Mouse (Mus musculus): ENCODE results near the gene 4930404H24Rik.
A peak's percentile ranks its signal among the peaks of the same experiment; 100 is the strongest.

4930404H24Rik gene

DNA sequence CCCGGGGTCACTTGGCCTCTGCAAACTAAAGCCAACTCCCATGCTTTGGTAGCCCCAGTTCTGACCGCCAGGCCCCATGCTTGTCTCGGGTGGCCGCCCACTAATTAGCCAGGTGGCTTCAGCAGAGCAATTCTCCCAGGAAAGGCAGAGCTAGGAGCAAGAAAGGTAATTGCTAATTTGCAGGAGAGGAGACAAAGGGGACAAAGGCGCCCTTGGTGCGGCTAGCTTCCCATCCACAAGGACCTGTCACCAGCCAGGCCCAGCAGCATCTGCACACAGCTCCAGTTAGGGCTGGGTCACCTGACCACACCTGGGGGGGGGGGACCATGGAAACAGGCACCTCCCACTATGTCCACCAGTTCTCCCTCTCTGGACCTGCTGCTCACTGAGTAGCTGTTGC lies 19.0 kb downstream of the 4930404H24Rik start:
- no peak for DNase-seq

GRCm38 (mm10) chr2:153512416-153513323 lies 20.1 kb downstream of the 4930404H24Rik start:
- no peak for DNase-seq

GRCm38 (mm10) chr2:153513983-153514382 lies 21.4 kb downstream of the 4930404H24Rik start:
- DNase-seq, result no peak

DNA sequence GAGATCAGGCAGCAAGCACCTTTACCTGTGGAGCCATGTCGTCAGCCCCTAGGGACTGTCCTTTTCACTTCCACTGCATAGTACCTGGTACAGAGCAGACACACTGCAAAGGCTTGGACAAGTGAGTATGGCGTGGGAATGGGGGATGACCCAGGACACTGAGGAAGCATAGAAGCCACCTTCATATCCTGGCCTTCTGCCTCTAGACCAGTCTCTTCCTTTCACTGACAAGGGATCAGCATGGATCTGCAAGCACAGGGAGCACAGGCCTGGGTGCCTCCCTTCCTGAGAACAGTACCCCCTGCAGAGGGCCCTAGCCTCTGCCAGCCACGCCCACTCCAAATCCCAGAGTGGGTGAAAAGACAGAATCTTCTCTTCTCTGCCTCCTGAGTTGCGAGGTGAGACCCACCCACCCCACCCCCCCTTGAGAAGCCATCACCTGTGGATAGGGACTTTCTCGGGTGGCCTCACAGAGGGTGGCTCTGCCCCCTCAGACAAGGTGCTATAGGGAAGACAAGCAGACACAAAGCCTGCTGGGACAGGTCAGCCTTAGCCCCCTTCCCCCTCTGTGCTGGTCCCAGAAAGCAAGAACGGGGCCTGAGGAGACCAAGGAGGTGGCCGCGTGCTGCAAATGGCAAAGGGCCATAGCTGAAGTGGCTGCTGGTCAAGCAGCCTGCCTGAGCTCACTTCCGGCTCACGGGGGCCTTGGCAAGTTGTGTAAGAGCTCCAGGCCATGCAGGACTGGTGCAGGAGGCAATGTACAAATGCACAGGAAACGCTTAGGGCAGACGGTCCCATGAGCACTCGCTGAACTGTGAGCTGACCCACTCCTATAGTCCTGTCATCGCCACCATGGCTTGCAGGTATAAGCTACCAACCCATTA lies 22.1 kb downstream of the 4930404H24Rik start:
- DNase-seq, result no peak

DNA sequence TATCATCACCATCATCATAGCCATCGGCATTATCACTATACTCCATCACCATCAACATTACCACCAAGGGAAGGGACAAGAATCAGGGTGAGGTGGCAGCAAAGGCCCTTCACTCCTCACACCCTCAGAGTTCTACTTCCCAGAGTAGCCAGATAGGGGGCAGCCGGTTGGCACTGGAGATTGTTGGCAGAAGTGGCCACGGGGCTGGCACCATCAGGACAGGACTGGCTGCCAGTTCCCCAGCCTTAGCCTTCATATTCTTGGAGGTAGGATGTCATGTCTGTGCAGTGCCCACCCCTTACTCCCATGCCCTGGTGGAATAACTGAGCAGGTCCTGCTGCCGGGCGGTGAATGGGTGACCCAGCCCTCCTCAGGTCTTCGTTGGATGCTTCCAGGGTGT lies 23.0 kb downstream of the 4930404H24Rik start:
- DNase-seq, result no peak

- DNase-seq, result no peak
Observed at GRCm38 (mm10) chr2:153516961-153517360, 24.4 kb downstream of the 4930404H24Rik start.

DNA sequence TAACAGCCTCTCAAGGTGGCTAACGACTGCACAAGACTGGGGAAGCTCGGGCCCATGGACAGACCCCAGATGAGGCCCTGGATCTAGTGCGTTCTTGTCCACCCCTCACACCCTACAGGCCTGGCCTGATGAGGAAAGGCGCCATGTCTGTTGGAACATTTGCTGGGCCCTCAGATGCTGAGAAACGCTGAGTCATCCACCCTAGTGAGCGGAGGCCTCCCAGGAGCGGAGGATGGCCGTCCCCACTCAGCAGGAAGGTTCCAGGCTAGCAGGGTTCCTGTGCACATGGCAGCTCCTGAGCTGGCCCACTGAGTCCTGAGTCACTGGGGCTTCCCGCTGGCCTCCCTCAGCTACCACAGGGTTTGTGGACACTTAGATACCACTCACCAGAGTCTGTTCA lies 27.5 kb downstream of the 4930404H24Rik start:
- no peak for DNase-seq

GRCm38 (mm10) chr2:153522270-153522669 lies 29.7 kb downstream of the 4930404H24Rik start:
- no peak for DNase-seq

DNA sequence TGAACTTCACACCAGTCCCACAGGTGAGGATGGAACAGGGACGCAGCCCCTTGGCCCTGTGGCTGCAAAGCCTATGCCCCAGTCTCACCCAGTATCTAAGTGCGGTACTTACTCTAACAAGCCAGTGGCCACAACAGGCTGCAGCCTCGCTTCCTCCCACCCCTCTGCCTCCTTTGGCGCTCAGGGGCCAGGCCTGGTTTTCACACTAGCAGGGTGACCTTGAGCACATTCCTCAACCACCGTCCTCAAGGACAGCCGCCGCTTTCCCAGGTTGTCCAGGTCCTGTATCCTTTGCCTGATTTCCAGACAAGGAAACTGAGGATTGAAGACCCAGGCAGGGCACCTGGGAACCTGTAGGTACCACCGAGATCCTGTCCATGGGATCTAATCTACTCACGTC lies 30.6 kb downstream of the 4930404H24Rik start:
- DNase-seq, result no peak

DNA sequence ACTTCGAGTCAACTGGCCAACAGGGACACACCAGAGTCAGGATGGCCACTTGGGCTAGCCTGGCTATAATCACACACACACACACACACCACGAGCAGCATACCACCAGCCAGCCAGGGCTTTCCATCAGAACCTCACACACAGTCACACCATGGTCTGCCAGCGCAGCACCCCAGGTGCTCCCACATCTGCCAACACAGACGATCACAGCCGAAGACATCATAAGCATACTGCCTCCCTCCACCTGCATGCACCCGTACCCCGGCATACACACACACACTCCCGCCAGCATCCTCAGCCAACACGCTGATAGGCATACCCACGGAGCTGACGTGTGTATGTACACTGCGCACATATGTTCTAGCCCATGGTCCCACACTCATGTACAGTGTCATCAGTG lies 31.1 kb downstream of the 4930404H24Rik start:
- no peak for DNase-seq

DNA sequence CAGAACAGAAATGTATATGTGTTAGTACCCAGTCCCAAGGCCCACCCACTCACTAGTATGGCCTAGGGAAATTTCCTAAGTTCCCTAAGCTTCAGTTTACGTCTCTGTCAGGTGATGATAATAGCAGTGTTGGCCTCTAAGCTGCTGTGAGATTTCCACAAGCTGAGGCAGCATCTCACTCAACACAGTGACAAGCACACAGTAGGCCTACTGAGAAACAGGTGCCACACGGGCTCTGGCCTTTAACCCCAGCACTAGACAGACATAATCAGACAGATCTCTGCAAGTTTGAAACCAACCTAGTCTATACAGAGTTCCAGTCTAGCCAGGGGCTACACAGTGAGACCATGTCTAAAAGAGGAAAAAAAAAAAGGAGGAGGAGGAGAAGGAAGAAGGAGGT lies 32.1 kb downstream of the 4930404H24Rik start:
- DNase-seq, result no peak

DNA sequence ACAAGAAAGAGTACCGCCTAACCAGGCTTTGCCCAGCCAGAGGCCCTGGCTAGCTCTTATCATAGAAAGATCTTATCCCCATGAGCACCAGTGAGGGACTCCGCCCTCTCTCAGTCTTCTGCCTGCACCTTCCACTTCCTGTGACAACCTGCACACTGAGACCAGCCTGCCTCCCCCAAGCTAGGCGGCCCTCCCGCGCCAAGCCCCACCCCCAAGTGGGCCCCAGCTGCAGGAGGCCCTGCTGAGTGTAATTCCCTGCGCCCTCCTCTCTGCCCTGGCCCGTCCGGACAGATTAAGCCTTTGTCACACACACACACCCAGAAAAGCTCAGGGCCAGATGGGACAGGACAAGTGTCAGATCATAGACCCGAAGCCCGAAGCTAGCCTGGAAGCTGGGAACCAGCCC lies 33.3 kb downstream of the 4930404H24Rik start:
- DNase-seq, result no peak

GRCm38 (mm10) chr2:153526850-153527530 lies 34.4 kb downstream of the 4930404H24Rik start:
- no peak for DNase-seq

GRCm38 (mm10) chr2:153527580-153528531 lies 35.3 kb downstream of the 4930404H24Rik start:
- DNase-seq, result peak; percentile 53

GRCm38 (mm10) chr2:153528571-153529364 lies 36.2 kb downstream of the 4930404H24Rik start:
- DNase-seq, result no peak

DNA sequence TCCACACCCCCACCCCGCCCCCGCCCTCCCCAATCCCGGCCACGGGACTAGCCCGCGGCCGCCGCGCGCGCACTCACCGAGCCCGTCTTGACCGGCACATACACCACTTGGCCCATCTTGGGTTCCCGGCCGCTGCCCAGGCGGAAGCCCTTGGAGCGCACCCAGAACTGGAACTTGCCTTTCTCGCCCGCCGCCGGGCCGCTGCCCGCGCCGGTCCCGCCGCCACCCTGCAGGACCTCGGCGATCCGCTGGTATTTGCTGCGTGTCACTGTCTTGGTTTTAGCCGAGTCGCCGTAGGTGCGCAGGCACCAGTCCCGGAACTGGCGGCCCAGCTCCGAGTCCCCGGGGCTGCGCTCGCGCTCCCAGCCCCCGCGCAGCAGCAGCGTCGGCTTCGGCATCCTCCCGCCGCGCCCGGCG lies 36.8 kb downstream of the 4930404H24Rik start:
- DNase-seq, result peak; percentile 73

DNA sequence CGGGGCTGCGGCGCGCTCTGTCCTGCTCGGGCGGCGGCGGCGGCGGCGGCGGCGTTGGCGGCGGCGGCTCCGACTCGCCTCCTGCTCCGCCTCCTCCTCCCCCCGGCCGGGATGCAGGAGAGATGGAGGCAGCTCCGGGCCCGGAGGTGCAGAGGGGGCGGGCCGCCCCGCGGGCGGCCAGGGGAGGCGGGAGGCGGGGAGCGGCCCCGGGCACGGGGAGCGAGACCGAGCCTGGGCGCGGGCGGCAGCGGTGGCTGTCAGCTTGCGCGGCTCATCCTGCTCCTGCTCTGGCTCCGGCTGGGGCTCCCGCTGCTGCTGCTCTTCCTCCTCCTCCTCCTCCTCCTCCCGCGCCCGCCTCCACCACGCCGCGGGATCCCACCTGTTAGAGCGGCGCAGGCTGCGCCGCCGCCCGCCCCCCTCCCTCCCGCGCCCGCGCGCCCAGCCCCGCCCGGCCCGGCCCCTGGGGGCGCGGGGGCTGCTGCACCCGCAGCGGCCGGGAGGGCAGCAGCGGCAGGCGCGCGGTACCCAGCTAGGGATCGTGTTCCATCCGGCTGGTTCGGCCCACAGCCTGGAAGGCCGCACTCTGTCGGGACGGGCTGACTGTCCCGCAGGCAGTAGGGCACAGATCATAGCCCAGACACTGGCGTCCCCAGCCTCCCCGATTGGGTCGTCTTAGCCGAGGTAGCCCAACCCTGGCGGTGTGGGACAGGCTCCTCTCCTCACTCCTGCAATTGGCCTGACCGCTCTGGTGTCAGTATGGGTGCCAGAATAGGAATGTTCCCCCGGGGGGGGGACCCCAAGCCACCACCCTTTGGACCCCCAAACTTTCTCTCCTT lies 37.6 kb downstream of the 4930404H24Rik start, which contains the start of gene Nol4l:
Gene Nol4l, minus strand, starts transcription at position 41 of the 836 bp plus-strand sequence.
- DNase-seq, result no peak

GRCm38 (mm10) chr2:153530948-153531347 lies 38.4 kb downstream of the 4930404H24Rik start:
- DNase-seq, result no peak

DNA sequence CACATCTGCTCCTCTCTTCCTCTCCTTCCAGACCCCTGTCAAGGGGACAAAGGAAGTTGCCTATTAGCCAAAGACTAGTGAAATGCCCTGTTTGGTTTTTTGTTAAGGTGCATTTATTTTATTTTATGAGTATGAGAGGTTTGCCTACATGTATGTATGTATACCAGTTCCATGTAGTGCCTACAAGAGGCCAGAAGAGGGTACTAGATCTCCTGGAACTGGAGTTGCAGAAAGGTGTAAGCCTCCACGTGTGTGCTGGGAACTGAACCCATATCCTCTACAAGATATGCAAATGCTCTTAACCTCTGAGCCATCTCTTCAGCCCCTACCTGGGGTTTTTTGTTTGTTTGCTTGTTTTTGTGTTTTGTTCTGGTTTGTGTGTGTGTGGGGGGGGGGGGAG lies 41.4 kb downstream of the 4930404H24Rik start:
- no peak for DNase-seq

GRCm38 (mm10) chr2:153538898-153539297 lies 46.3 kb downstream of the 4930404H24Rik start:
- DNase-seq, result no peak
